Mouse (Mus musculus) liver, postnatal 0 days (tissue): ENCODE measurements around the gene Igsf9. TPM values are rescaled to one million over a fixed set of nuclear protein-coding genes. Genes with fewer than 3 reads are reported as not detected.

Experiments
- ATAC-seq: fragments of 200-750 bp; cut with Nextera tagmentation; 2 replicates; pipeline ENCODE4 v1.8.0; 2017; ENCODE audit warnings: mild to moderate bottlenecking, moderate library complexity
- DNase-seq: peaks from one replicate; pipeline ENCODE4 v3.0.0-alpha.2; 2016
- H3K27ac ChIP-seq: fragments of 300-500 bp; sonication (generic); 2 replicates; pipeline ENCODE4 v1.5.1; 2014; ENCODE audit warnings: antibody characterized with exemption, moderate library complexity, mild to moderate bottlenecking, low read depth
- H3K27me3 ChIP-seq: fragments of 300-500 bp; sonication (generic); 2 replicates; pipeline ENCODE4 v1.6.1; 2014; ENCODE audit warnings: low read length, control low read depth, mixed read lengths; ENCODE audit not compliant: insufficient read depth
- H3K36me3 ChIP-seq: fragments of 300-500 bp; sonication (generic); replicated peaks from 2 replicates; pipeline ENCODE4 v1.6.1; 2014; ENCODE audit warnings: mild to moderate bottlenecking, control low read depth, low read length, moderate library complexity, mixed read lengths; ENCODE audit not compliant: insufficient read depth
- H3K4me1 ChIP-seq: fragments of 300-500 bp; sonication (generic); 2 replicates; pipeline ENCODE4 v1.6.1; 2014; ENCODE audit warnings: antibody characterized with exemption, mild to moderate bottlenecking, control low read depth; ENCODE audit not compliant: insufficient read depth
- H3K4me2 ChIP-seq: fragments of 300-500 bp; sonication (generic); 2 replicates; pipeline ENCODE4 v1.6.1; 2014; ENCODE audit warnings: low read depth, mild to moderate bottlenecking, low read length, moderate library complexity, mixed read lengths
- H3K4me3 ChIP-seq: fragments of 300-500 bp; sonication (generic); 2 replicates; pipeline ENCODE4 v1.5.1; 2014; ENCODE audit warnings: low read depth, low read length
- H3K9ac ChIP-seq: fragments of 300-500 bp; sonication (generic); replicated peaks from 2 replicates; pipeline ENCODE4 v1.6.1; 2014; ENCODE audit warnings: mild to moderate bottlenecking, moderate library complexity
- H3K9me3 ChIP-seq: fragments of 300-500 bp; sonication (generic); 2 replicates; pipeline ENCODE4 v1.6.1; 2016; ENCODE audit warnings: mild to moderate bottlenecking, control low read depth, low read length, mixed read lengths
- CTCF ChIP-seq: sonication (generic); IDR thresholded peaks from 2 replicates; pipeline ENCODE4 v1.5.1; 2016; ENCODE audit warnings: antibody characterized with exemption, low read depth
- EP300 ChIP-seq: IDR thresholded peaks from 2 replicates; pipeline ENCODE4 v1.6.1; 2016; ENCODE audit warnings: antibody characterized with exemption, low read depth, mild to moderate bottlenecking
- WGBS: fragments of 180-500 bp; shearing (Covaris S2); extraction: QIAGEN DNeasy Blood & Tissue Kit; methylation state at CpG from one replicate; pipeline ENCODE4 v1.1.7; 2014; ENCODE audit not compliant: insufficient replicate concordance; 5-methylcytosine and 5-hydroxymethylcytosine counted together
- polyA plus RNA-seq: library from polyadenylated mRNA; unstranded; fragments of >200 nt; fragmentation: Nextera tagmentation; extraction: Ambion mirVana; gene quantifications from 2 replicates; pipeline ENCODE4 v1.2.1, GENCODE M21; 2015

Gene Igsf9
- polyA plus RNA-seq, 1 experiment from 2014 or later: 0.73 TPM

- Histone ChIP-seq H3K27ac (no peak overlapping the region), H3K4me1 (peaks cover 3% of the 10 kb centered on the region; the same call in 1 of the 2 replicates), H3K4me3 (no peak overlapping the region), H3K4me2 (no peak overlapping the region), H3K9ac (no peak overlapping the region), H3K27me3 (no peaks in the 10 kb centered on the region), H3K36me3 (no peaks in the 10 kb centered on the region), H3K9me3 (no peaks in the 10 kb centered on the region)
- 59% methylated on average over 7 of the region's 7 CpGs for WGBS
- TF ChIP-seq CTCF: no peak
- no peak for TF ChIP-seq EP300
- no peak for DNase-seq
- no peak for ATAC-seq
Observed at GRCm38 (mm10) chr1:172488831-172489230, 7.2 kb downstream of the Igsf9 start.

- peak overlapping the region; percentile 64 for H3K4me2 ChIP-seq
- TF ChIP-seq EP300: no peak
- no peak for TF ChIP-seq CTCF
- H3K4me3 ChIP-seq: no peak overlapping the region
- WGBS: 51% methylated on average over 12 of the region's 12 CpGs
- DNase-seq: peak; percentile 12
- H3K27ac ChIP-seq: no peak overlapping the region
- H3K9ac ChIP-seq: no peak overlapping the region
- H3K27me3 ChIP-seq: no peaks in the 10 kb centered on the region
- H3K4me1 ChIP-seq: peaks cover 3% of the 10 kb centered on the region; the same call in 1 of the 2 replicates
- ATAC-seq: peak; percentile 14; the same call in 1 of the 2 replicates
- H3K36me3 ChIP-seq: no peaks in the 10 kb centered on the region
- H3K9me3 ChIP-seq: no peaks in the 10 kb centered on the region
Observed at GRCm38 (mm10) chr1:172489585-172490250, 8.1 kb downstream of the Igsf9 start.

- Histone ChIP-seq H3K27me3 (no peaks in the 10 kb centered on the region), H3K9me3 (no peaks in the 10 kb centered on the region), H3K4me3 (no peak overlapping the region; the same call in 1 of the 2 replicates), H3K4me2 (peak overlapping the region; percentile 64), H3K27ac (no peak overlapping the region), H3K4me1 (peaks cover 3% of the 10 kb centered on the region; the same call in 1 of the 2 replicates), H3K9ac (no peak overlapping the region), H3K36me3 (no peaks in the 10 kb centered on the region)
- WGBS: 12% methylated on average over 9 of the region's 10 CpGs
- peak; percentile 43; the same call in 1 of the 2 replicates for ATAC-seq
- peak; percentile 88 for DNase-seq
- TF ChIP-seq CTCF (peak; percentile 98), EP300 (no peak)
Observed at GRCm38 (mm10) chr1:172490261-172490661, 8.7 kb downstream of the Igsf9 start.

- no peaks in the 10 kb centered on the region for H3K27me3 ChIP-seq
- TF ChIP-seq EP300 (no peak), CTCF (no peak)
- H3K9me3 ChIP-seq: no peaks in the 10 kb centered on the region
- no peak overlapping the region for H3K9ac ChIP-seq
- H3K4me3 ChIP-seq: no peak overlapping the region
- WGBS: 83% methylated on average over 8 of the region's 8 CpGs
- DNase-seq (peak; percentile 15), ATAC-seq (no peak)
- no peak overlapping the region for H3K27ac ChIP-seq
- H3K36me3 ChIP-seq: no peaks in the 10 kb centered on the region
- peaks cover 3% of the 10 kb centered on the region; the same call in 1 of the 2 replicates for H3K4me1 ChIP-seq
- H3K4me2 ChIP-seq: no peak overlapping the region
Observed at GRCm38 (mm10) chr1:172492047-172492446, 10.5 kb downstream of the Igsf9 start.

- no peak overlapping the region for H3K27ac ChIP-seq
- no peak for TF ChIP-seq CTCF
- TF ChIP-seq EP300: no peak
Observed at GRCm38 (mm10) chr1:172493516-172493915, 11.9 kb downstream of the Igsf9 start.

GRCm38 (mm10) chr1:172496030-172496429, 14.4 kb downstream of the Igsf9 start:
- H3K9ac ChIP-seq: no peak overlapping the region
- WGBS: 87% methylated on average over 17 of the region's 17 CpGs
- no peak overlapping the region for H3K4me3 ChIP-seq
- no peaks in the 10 kb centered on the region for H3K27me3 ChIP-seq
- H3K9me3 ChIP-seq: no peaks in the 10 kb centered on the region
- TF ChIP-seq CTCF: no peak
- no peak for TF ChIP-seq EP300
- no peak overlapping the region for H3K27ac ChIP-seq
- no peak for ATAC-seq
- H3K4me2 ChIP-seq: no peak overlapping the region
- H3K4me1 ChIP-seq: peaks cover 6% of the 10 kb centered on the region; the same call in 1 of the 2 replicates
- DNase-seq: no peak
- no peaks in the 10 kb centered on the region for H3K36me3 ChIP-seq

More at GRCm38 (mm10) chr1:172493516-172493915, 11.9 kb downstream of the Igsf9 start:
- H3K36me3 ChIP-seq: no peaks in the 10 kb centered on the region
- no peak overlapping the region for H3K9ac ChIP-seq
- H3K9me3 ChIP-seq: no peaks in the 10 kb centered on the region
- DNase-seq: no peak
- no peak overlapping the region for H3K4me2 ChIP-seq
- 48% methylated on average over 6 of the region's 6 CpGs for WGBS
- no peaks in the 10 kb centered on the region for H3K27me3 ChIP-seq
- H3K4me3 ChIP-seq: no peak overlapping the region
- ATAC-seq: no peak
- H3K4me1 ChIP-seq: peaks cover 3% of the 10 kb centered on the region; the same call in 1 of the 2 replicates
